ENCODE assay signal across 28 mouse cellular contexts in the genomic region with DNA sequence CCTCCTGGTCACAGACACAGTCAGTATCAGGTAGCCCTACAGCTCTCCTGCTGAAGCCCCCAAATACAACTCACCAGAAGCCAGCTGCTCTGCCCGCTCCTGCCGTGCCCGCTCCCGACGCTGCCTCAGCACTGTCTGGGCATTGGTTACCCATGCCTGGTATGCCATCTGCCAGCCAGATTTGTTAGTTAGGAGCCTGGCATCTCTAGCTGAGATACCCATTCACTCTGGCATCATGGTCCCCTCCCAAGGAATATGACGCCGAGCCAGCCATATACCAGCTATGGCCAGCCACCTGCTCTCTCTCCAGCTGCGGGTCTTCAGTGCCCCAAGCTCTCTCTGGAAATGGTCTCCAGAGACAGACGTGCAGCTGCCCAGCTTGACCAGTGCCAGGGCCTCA. TPM values are rescaled to one million over a fixed set of nuclear protein-coding genes. Genes with fewer than 3 reads are reported as not detected.
A peak's percentile ranks its signal among the peaks of the same experiment; 100 is the strongest.
DNase-seq lines count a peak whose midpoint lies in the region; ATAC-seq and TF ChIP-seq lines count a peak whose summit lies in the region.
"Had no signal": no experiment of that assay in that cellular context is flagged by ENCODE, and none has a peak within 500 bp of the region (broad histone marks: within the 10 kb centered on the region; RNA-seq: fewer than 3 reads in every experiment).

No protein-coding gene starts in this region.

- H3K9me3 ChIP-seq in forebrain, embryonic 14.5 days (replicated peaks; ENCODE audit: control insufficient read depth, low read length) = no peaks in the 10 kb centered on the region
- H3K9me3 ChIP-seq in forebrain, embryonic 13.5 days (replicated peaks) = no peaks in the 10 kb centered on the region
- H3K9me3 ChIP-seq: heart, embryonic 10.5 days; heart, embryonic 15.5 days; hindbrain, embryonic 12.5 days; midbrain, embryonic 15.5 days had no signal

- peaks cover 14% of the 10 kb centered on the region for H3K36me3 ChIP-seq in forebrain, embryonic 14.5 days (ENCODE audit: control insufficient read depth, insufficient read depth, low read length)
- peaks cover 18% of the 10 kb centered on the region for H3K36me3 ChIP-seq in forebrain, embryonic 13.5 days (ENCODE audit: poor library complexity, severe bottlenecking)

- no peak overlapping the region for H3K4me3 ChIP-seq in forebrain, embryonic 14.5 days (ENCODE audit: low read depth, low read length)
- no peak overlapping the region for H3K4me3 ChIP-seq in forebrain, embryonic 13.5 days
- H3K4me3 ChIP-seq in layer of hippocampus, adult 2 months = no peak overlapping the region
- H3K4me3 ChIP-seq: heart, embryonic 10.5 days; heart, embryonic 15.5 days; hindbrain, embryonic 12.5 days; midbrain, embryonic 15.5 days had no signal

- DNase-seq in forebrain, embryonic 14.5 days (ENCODE audit: low spot score) = peak; percentile 44
- DNase-seq in left cerebral cortex, postnatal 4 days = peak; percentile 73
- no peak for DNase-seq in left cerebral cortex, adult 9 months (ENCODE audit: low spot score in 2 of 2)
- DNase-seq in layer of hippocampus, adult 2 months (ENCODE audit: low spot score in 2 of 2) = peak; percentile 55
- no peak for DNase-seq in urinary bladder, adult 18-20 months (ENCODE audit: low spot score in 2 of 2)
- no peak for DNase-seq in gastrocnemius, postnatal 10 days
- DNase-seq: adrenal gland, postnatal 10 days; cerebellum, adult 18-20 months; gastrocnemius, postnatal 25 days; heart, adult 11 months; kidney, adult 8-10 months; kidney, postnatal 4 days; liver; lung, embryonic 14.5 days; lung, postnatal 14 days; spleen, adult 18-20 months; thymus, postnatal 14 days had no signal

- TF ChIP-seq CTCF in layer of hippocampus, adult 2 months (conservative IDR thresholded peaks at IDR 0.05) = no peak

- no peak overlapping the region for H3K27ac ChIP-seq in forebrain, embryonic 14.5 days (ENCODE audit: low read depth, low read length)
- H3K27ac ChIP-seq in forebrain, embryonic 13.5 days = no peak overlapping the region
- H3K27ac ChIP-seq in layer of hippocampus, adult 2 months = no peak overlapping the region
- H3K27ac ChIP-seq: heart, embryonic 10.5 days; heart, embryonic 15.5 days; hindbrain, embryonic 12.5 days; kidney, postnatal 0 days; liver, embryonic 14.5 days; midbrain, embryonic 15.5 days had no signal

- no peak for ATAC-seq in forebrain, embryonic 14.5 days
- no peak for ATAC-seq in forebrain, embryonic 13.5 days
- ATAC-seq: intestine, embryonic 16.5 days; midbrain, embryonic 15.5 days; Patski had no signal

- 90% methylated on average over 9 of the region's 9 CpGs for WGBS in forebrain, embryonic 14.5 days
- WGBS in forebrain, embryonic 13.5 days = 91% methylated on average over 9 of the region's 9 CpGs

- no peaks in the 10 kb centered on the region for H3K4me1 ChIP-seq in forebrain, embryonic 14.5 days (ENCODE audit: control insufficient read depth, insufficient read depth, low read length)
- no peaks in the 10 kb centered on the region for H3K4me1 ChIP-seq in forebrain, embryonic 13.5 days
- H3K4me1 ChIP-seq: heart, embryonic 10.5 days; heart, embryonic 15.5 days; hindbrain, embryonic 12.5 days; midbrain, embryonic 15.5 days had no signal

- intact Hi-C loops in left cerebral cortex, postnatal 4 days (cut with DNase I) = no loop called here

- no peak overlapping the region for H3K4me2 ChIP-seq in forebrain, embryonic 14.5 days (ENCODE audit: low read length)
- H3K4me2 ChIP-seq in forebrain, embryonic 13.5 days = no peak overlapping the region
- H3K4me2 ChIP-seq: heart, embryonic 15.5 days; hindbrain, embryonic 12.5 days; lung, embryonic 14.5 days; midbrain, embryonic 15.5 days had no signal

- H3K27me3 ChIP-seq in forebrain, embryonic 14.5 days (replicated peaks; ENCODE audit: control insufficient read depth, insufficient read depth, low read length) = no peaks in the 10 kb centered on the region
- no peaks in the 10 kb centered on the region for H3K27me3 ChIP-seq in forebrain, embryonic 13.5 days
- H3K27me3 ChIP-seq: heart, embryonic 15.5 days; hindbrain, embryonic 12.5 days; midbrain, embryonic 15.5 days; Patski had no signal

- H3K9ac ChIP-seq in forebrain, embryonic 14.5 days (ENCODE audit: low read length) = no peak overlapping the region
- no peak overlapping the region for H3K9ac ChIP-seq in forebrain, embryonic 13.5 days
- H3K9ac ChIP-seq: heart, embryonic 15.5 days; hindbrain, embryonic 12.5 days; liver, embryonic 14.5 days; lung, embryonic 14.5 days; midbrain, embryonic 15.5 days had no signal

RNA-seq across cellular contexts. Expression of a gene that starts 12.4 kb away (rescaled TPM):
- polyA plus RNA-seq in forebrain, embryonic 14.5 days (2014; fragmentation: Nextera tagmentation; extraction: Ambion mirVana) = 81.3 and 88.4 TPM in 2 replicates
- 69.1 and 69.9 TPM in 2 replicates for polyA plus RNA-seq in forebrain, embryonic 13.5 days (2015; fragmentation: Nextera tagmentation; extraction: Ambion mirVana)
- total RNA-seq in left cerebral cortex, postnatal 4 days (2021) = 10 to 100 TPM; 46.2 to 49.4 TPM
- 10 to 100 TPM; 22.8 to 23.7 TPM for total RNA-seq in layer of hippocampus, adult 2 months (2021)
- 10 to 100 TPM; 12.0 to 13.3 TPM for total RNA-seq in gastrocnemius, postnatal 10 days (2021)

RNA-seq across cellular contexts. Expression of a gene that starts 12.5 kb away (rescaled TPM):
- polyA plus RNA-seq in forebrain, embryonic 14.5 days (2014; fragmentation: Nextera tagmentation; extraction: Ambion mirVana) = 28.8 and 32.2 TPM in 2 replicates
- 33.6 and 36.1 TPM in 2 replicates for polyA plus RNA-seq in forebrain, embryonic 13.5 days (2015; fragmentation: Nextera tagmentation; extraction: Ambion mirVana)
- total RNA-seq in left cerebral cortex, postnatal 4 days (2021) = 10 to 100 TPM; 21.8 to 24.1 TPM
- 10 to 100 TPM; 32.7 to 39.5 TPM for total RNA-seq in layer of hippocampus, adult 2 months (2021)
- 10 to 100 TPM; 26.2 to 28.0 TPM for total RNA-seq in gastrocnemius, postnatal 10 days (2021)

RNA-seq across cellular contexts. Expression of a gene that starts 27.9 kb away (rescaled TPM):
- not detected in 2 replicates for polyA plus RNA-seq in forebrain, embryonic 14.5 days (2014; fragmentation: Nextera tagmentation; extraction: Ambion mirVana)
- polyA plus RNA-seq in forebrain, embryonic 13.5 days (2015; fragmentation: Nextera tagmentation; extraction: Ambion mirVana) = 0.10 TPM in 1 of 2 replicates, not detected in the other
- total RNA-seq in left cerebral cortex, postnatal 4 days (2021) = not detected
- not detected for total RNA-seq in layer of hippocampus, adult 2 months (2021)
- total RNA-seq in gastrocnemius, postnatal 10 days (2021) = 1 to 10 TPM; 2.5 to 3.1 TPM
- total RNA-seq: MEL had no signal
- polyA plus RNA-seq: hindbrain, embryonic 12.5 days; midbrain, embryonic 15.5 days; neural tube, embryonic 11.5 days had no signal

RNA-seq across cellular contexts. Expression of a gene that starts 45.2 kb away (rescaled TPM):
- 41.8 and 51.9 TPM in 2 replicates for polyA plus RNA-seq in forebrain, embryonic 14.5 days (2014; fragmentation: Nextera tagmentation; extraction: Ambion mirVana)
- 38.3 and 42.2 TPM in 2 replicates for polyA plus RNA-seq in forebrain, embryonic 13.5 days (2015; fragmentation: Nextera tagmentation; extraction: Ambion mirVana)
- 10 to 100 TPM; 68.7 to 78.2 TPM for total RNA-seq in left cerebral cortex, postnatal 4 days (2021)
- 10 to 100 TPM; 16.7 to 17.6 TPM for total RNA-seq in layer of hippocampus, adult 2 months (2021)
- 1 to 10 TPM; 6.9 to 7.9 TPM for total RNA-seq in gastrocnemius, postnatal 10 days (2021)

RNA-seq across cellular contexts. Expression of a gene that starts 55.7 kb away (rescaled TPM):
- polyA plus RNA-seq in forebrain, embryonic 14.5 days (2014; fragmentation: Nextera tagmentation; extraction: Ambion mirVana) = 33.5 and 39.3 TPM in 2 replicates
- 28.8 and 33.9 TPM in 2 replicates for polyA plus RNA-seq in forebrain, embryonic 13.5 days (2015; fragmentation: Nextera tagmentation; extraction: Ambion mirVana)
- 10 to 100 TPM in 1 of 2 experiments, 1 to 10 TPM in 1; 8.8 to 10.1 TPM for total RNA-seq in left cerebral cortex, postnatal 4 days (2021)
- 10 to 100 TPM in 1 of 2 experiments, 1 to 10 TPM in 1; 10.0 to 10.7 TPM for total RNA-seq in layer of hippocampus, adult 2 months (2021)
- 10 to 100 TPM; 23.8 to 28.6 TPM for total RNA-seq in gastrocnemius, postnatal 10 days (2021)

Comparison
In these comparisons a context has a peak if more than half of its experiments do, and no peak if none do; other contexts are left out.
1. DNase-seq: peak in forebrain, embryonic 14.5 days (single experiment), left cerebral cortex, postnatal 4 days (single experiment) and layer of hippocampus, adult 2 months (2 of 2); none in left cerebral cortex, adult 9 months (0 of 2), urinary bladder, adult 18-20 months (0 of 2) and gastrocnemius, postnatal 10 days (single experiment).